Mouse (Mus musculus): ENCODE results near the gene Dus3l. TPM values are rescaled to one million over a fixed set of nuclear protein-coding genes. Genes with fewer than 3 reads are reported as not detected.

The Dus3l gene
- polyA plus RNA-seq, 1 experiment from 2014 or later, result 28.3 TPM

GRCm38 (mm10) chr17:56767531-56768135 lies 3.1 kb downstream of the Dus3l start:
- WGBS, result 91% methylated on average over 29 of the region's 29 CpGs
- Histone ChIP-seq H3K27ac (no peak overlapping the region), H3K27me3 (no peaks in the 10 kb centered on the region), H3K4me2 (no peak overlapping the region), H3K9me3 (replicated peaks) (no peaks in the 10 kb centered on the region), H3K36me3 (peaks cover 43% of the 10 kb centered on the region), H3K9ac (no peak overlapping the region), H3K4me1 (replicated peaks) (peaks cover 20% of the 10 kb centered on the region), H3K4me3 (no peak overlapping the region)
- ATAC-seq (replicated peaks; ENCODE audit: insufficient number of reproducible peaks, insufficient read depth, low FRiP score, low read depth), result no peak

DNA sequence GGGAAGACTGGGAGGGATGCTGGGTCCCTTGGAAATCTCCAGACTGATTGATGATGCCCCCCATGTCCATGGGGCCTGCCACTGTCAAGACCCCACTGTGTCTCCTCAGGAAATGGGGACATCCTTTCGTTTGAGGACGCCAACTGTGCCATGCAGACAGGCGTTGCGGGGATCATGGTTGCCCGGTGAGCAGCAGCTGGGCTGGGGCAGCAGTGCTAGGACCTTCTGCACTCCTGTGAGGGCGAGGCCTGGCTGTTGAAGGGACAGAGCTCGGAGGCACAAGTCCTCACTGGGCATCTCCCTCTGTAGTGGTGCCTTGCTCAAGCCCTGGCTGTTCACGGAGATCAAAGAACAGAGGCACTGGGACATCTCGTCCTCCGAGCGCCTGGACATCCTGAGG lies 4.4 kb downstream of the Dus3l start:
- 93% methylated on average over 11 of the region's 11 CpGs for WGBS
- H3K9ac ChIP-seq, result no peak overlapping the region
- no peaks in the 10 kb centered on the region for H3K27me3 ChIP-seq
- H3K4me3 ChIP-seq, result no peak overlapping the region
- no peak overlapping the region for H3K4me2 ChIP-seq
- no peak overlapping the region for H3K27ac ChIP-seq
- peaks cover 43% of the 10 kb centered on the region for H3K36me3 ChIP-seq
- ATAC-seq (replicated peaks; ENCODE audit: insufficient number of reproducible peaks, insufficient read depth, low FRiP score, low read depth), result no peak
- H3K9me3 ChIP-seq (replicated peaks), result no peaks in the 10 kb centered on the region
- peaks cover 11% of the 10 kb centered on the region for H3K4me1 ChIP-seq (replicated peaks)

DNA sequence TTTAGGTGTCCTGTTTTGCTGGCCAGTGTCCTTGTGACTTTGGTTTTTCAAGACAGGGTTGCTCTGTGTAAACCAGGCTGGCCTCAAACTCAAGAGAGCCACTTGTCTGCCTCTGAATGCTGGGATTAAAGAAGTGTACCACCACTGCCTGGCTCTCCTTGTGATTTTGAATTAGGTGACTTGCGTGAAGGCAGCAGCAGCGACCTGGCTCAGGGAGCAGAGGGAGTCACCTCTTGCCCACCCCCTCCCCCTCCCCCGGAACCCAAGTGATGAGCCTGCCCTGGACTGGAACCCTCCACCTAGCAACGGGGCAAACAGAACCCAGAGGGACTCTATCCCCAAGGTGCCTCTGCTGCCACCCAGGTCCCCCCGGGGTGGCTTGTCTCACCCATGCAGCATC lies 5.4 kb downstream of the Dus3l start, which contains the start of gene Prr22:
Prr22 (plus strand) TSS at position 301 of the 400 bp plus-strand sequence.
- no peaks in the 10 kb centered on the region for H3K27me3 ChIP-seq
- 86% methylated on average over 5 of the region's 5 CpGs for WGBS
- H3K9me3 ChIP-seq (replicated peaks), result no peaks in the 10 kb centered on the region
- no peak within 1 kb of the TSS for H3K9ac ChIP-seq
- no peak for ATAC-seq (replicated peaks; ENCODE audit: insufficient number of reproducible peaks, insufficient read depth, low FRiP score, low read depth)
- H3K4me2 ChIP-seq, result no peak within 1 kb of the TSS
- H3K4me1 ChIP-seq (replicated peaks), result peaks cover 14% of the 10 kb centered on the region
- peaks cover 43% of the 10 kb centered on the region for H3K36me3 ChIP-seq
- H3K4me3 ChIP-seq, result no peak within 1 kb of the TSS
- H3K27ac ChIP-seq, result no peak within 1 kb of the TSS

- no peak overlapping the region for H3K4me3 ChIP-seq
- no peaks in the 10 kb centered on the region for H3K27me3 ChIP-seq
- H3K4me1 ChIP-seq (replicated peaks), result peaks cover 28% of the 10 kb centered on the region
- H3K9ac ChIP-seq, result no peak overlapping the region
- H3K4me2 ChIP-seq, result no peak overlapping the region
- no peak for ATAC-seq (replicated peaks; ENCODE audit: insufficient number of reproducible peaks, insufficient read depth, low FRiP score, low read depth)
- no peak overlapping the region for H3K27ac ChIP-seq
- H3K9me3 ChIP-seq (replicated peaks), result no peaks in the 10 kb centered on the region
- WGBS, result 92% methylated on average over 11 of the region's 11 CpGs
- peaks cover 6% of the 10 kb centered on the region for H3K36me3 ChIP-seq
These were observed 13.0 kb downstream of the Dus3l start for GRCm38 (mm10) chr17:56777568-56777967.

GRCm38 (mm10) chr17:56778779-56779362 lies 14.3 kb downstream of the Dus3l start:
- H3K9ac ChIP-seq, result peak overlapping the region; percentile 7; the same call in 1 of the 2 replicates
- no peaks in the 10 kb centered on the region for H3K9me3 ChIP-seq (replicated peaks)
- H3K27me3 ChIP-seq, result no peaks in the 10 kb centered on the region
- no peak overlapping the region for H3K4me3 ChIP-seq
- WGBS, result 28% methylated on average over 3 of the region's 3 CpGs
- H3K4me1 ChIP-seq (replicated peaks), result peaks cover 28% of the 10 kb centered on the region
- peak overlapping the region; percentile 74 for H3K27ac ChIP-seq
- H3K36me3 ChIP-seq, result peaks cover 6% of the 10 kb centered on the region
- H3K4me2 ChIP-seq, result no peak overlapping the region
- peak; percentile 69 for ATAC-seq (replicated peaks; ENCODE audit: insufficient number of reproducible peaks, insufficient read depth, low FRiP score, low read depth)

DNA sequence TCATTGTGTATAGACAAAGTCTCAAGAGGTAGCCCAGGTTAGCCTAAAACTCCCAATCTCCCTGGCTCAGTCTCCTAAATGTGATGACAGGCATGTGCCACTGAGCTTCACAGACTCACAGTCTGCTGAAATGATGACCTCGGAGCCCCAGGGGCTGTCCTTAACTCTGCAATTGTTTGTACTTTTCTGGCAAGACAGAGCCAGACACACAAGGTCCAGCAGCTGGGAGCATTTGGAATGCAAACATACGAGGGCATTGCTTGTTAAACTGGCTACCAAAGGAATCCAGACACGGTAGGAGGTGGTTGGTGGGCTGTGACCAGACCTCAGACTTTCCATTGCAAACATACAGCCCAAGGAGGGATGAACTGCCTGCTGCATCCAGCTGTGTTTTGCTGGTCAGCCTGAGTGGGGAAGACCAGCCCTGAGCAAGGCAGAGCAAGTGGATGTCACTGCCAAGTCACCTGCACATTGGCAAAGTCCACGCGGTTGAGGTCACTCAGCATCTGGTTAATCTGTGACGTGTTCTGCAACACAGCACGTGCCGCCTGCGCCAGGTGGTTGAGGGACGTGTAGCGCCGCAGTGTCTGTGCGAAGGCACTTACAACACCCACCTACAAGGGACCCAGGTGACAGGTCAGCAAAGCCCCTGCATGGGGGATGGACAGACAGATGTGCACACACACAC lies 15.9 kb downstream of the Dus3l start:
- 76% methylated on average over 13 of the region's 13 CpGs for WGBS
- H3K4me2 ChIP-seq, result no peak overlapping the region
- H3K4me1 ChIP-seq (replicated peaks), result peaks cover 21% of the 10 kb centered on the region
- no peaks in the 10 kb centered on the region for H3K27me3 ChIP-seq
- ATAC-seq (replicated peaks; ENCODE audit: insufficient number of reproducible peaks, insufficient read depth, low FRiP score, low read depth), result no peak
- no peak overlapping the region for H3K4me3 ChIP-seq
- no peaks in the 10 kb centered on the region for H3K9me3 ChIP-seq (replicated peaks)
- peaks cover 6% of the 10 kb centered on the region for H3K36me3 ChIP-seq
- peak overlapping the region; percentile 74; the same call in 1 of the 2 replicates for H3K27ac ChIP-seq
- H3K9ac ChIP-seq, result no peak overlapping the region

DNA sequence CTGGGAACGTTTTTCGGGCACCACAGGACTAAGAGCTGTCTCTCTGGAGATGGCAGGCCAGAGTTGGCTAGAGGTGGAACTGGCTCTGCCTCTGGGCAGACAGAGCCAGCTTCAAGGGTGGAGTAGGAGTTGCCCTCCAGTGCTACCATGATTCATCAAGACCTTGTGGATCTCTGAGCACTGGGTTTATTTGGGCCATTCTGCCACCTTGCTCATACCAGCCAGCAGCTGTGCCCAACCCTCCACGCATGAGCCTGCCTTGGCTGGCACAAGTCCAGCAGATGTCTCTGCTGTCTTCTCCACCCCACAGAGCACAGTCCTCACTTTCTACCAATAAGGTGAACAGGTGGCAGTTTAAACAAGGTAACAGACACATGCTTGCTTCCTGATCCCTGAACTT lies 24.3 kb downstream of the Dus3l start:
- WGBS, result 64% methylated on average over 3 of the region's 3 CpGs
- H3K4me3 ChIP-seq, result no peak overlapping the region
- H3K36me3 ChIP-seq, result no peaks in the 10 kb centered on the region
- H3K27ac ChIP-seq, result no peak overlapping the region
- H3K27me3 ChIP-seq, result no peaks in the 10 kb centered on the region
- ATAC-seq (replicated peaks; ENCODE audit: insufficient number of reproducible peaks, insufficient read depth, low FRiP score, low read depth), result no peak
- H3K9me3 ChIP-seq (replicated peaks), result no peaks in the 10 kb centered on the region
- H3K4me2 ChIP-seq, result no peak overlapping the region
- peaks cover 15% of the 10 kb centered on the region for H3K4me1 ChIP-seq (replicated peaks)
- H3K9ac ChIP-seq, result 0 out of 2 replicates have a peak overlapping the region, but pooled peaks have one; percentile 7

- WGBS, result 68% methylated on average over 6 of the region's 6 CpGs
- no peaks in the 10 kb centered on the region for H3K36me3 ChIP-seq
- no peak overlapping the region for H3K27ac ChIP-seq
- no peaks in the 10 kb centered on the region for H3K9me3 ChIP-seq (replicated peaks)
- no peak for ATAC-seq (replicated peaks; ENCODE audit: insufficient number of reproducible peaks, insufficient read depth, low FRiP score, low read depth)
- H3K4me3 ChIP-seq, result no peak overlapping the region
- no peaks in the 10 kb centered on the region for H3K27me3 ChIP-seq
- no peak overlapping the region for H3K9ac ChIP-seq
- peaks cover 15% of the 10 kb centered on the region for H3K4me1 ChIP-seq (replicated peaks)
- H3K4me2 ChIP-seq, result no peak overlapping the region
These were observed 24.7 kb downstream of the Dus3l start for GRCm38 (mm10) chr17:56789286-56789685.

DNA sequence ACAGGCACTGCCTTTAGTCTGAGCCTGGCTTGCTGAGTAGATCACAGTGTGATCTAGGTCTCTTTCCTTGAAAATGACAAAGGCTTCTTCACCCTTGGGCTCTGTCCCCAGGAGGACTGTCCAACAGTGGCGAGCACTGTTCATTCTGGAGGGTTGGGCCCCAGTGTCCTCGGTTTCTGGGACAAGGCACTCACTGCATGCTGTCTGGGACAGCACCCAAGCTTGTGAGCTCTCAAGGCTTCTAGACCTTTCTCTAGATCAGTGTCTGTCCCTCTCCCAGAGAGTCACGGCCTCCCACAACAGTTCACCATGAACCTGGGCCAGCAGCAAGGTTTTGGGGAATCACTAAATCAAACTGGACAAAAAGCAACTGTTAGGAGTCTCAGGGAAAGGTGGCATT lies 28.0 kb downstream of the Dus3l start:
- Histone ChIP-seq H3K9ac (no peak overlapping the region), H3K36me3 (no peaks in the 10 kb centered on the region), H3K9me3 (replicated peaks) (no peaks in the 10 kb centered on the region), H3K27ac (no peak overlapping the region), H3K4me3 (no peak overlapping the region), H3K4me2 (no peak overlapping the region), H3K4me1 (replicated peaks) (peaks cover 15% of the 10 kb centered on the region), H3K27me3 (no peaks in the 10 kb centered on the region)
- ATAC-seq (replicated peaks; ENCODE audit: insufficient number of reproducible peaks, insufficient read depth, low FRiP score, low read depth), result no peak
- WGBS, result 80% methylated on average over 3 of the region's 3 CpGs

- Histone ChIP-seq H3K27ac (no peak overlapping the region), H3K4me2 (no peak overlapping the region), H3K9ac (no peak overlapping the region), H3K4me3 (no peak overlapping the region), H3K36me3 (no peaks in the 10 kb centered on the region), H3K4me1 (replicated peaks) (peaks cover 9% of the 10 kb centered on the region), H3K9me3 (replicated peaks) (no peaks in the 10 kb centered on the region), H3K27me3 (no peaks in the 10 kb centered on the region)
- no peak for ATAC-seq (replicated peaks; ENCODE audit: insufficient number of reproducible peaks, insufficient read depth, low FRiP score, low read depth)
- 59% methylated on average over 6 of the region's 6 CpGs for WGBS
These were observed 29.2 kb downstream of the Dus3l start for GRCm38 (mm10) chr17:56793614-56794319.

DNA sequence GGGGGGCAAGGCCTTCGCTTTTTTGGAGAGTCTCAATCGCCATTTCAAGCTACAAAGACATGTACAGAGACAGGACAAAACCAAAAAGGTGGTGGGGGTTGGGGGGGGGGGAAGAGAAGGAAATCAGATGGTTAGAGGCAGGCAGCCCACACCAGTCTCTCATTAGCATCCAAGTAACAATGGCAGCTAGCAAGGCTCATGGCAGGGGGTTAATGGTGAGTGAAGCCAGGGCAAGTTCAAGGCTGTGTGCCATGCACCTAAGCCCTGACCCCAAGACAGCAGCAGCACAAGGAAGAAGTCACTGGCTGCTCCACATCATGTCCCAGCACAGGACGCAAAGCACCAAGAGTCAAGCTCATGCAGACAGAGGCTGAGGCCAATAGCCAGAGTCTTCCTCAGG lies 34.7 kb downstream of the Dus3l start:
- no peaks in the 10 kb centered on the region for H3K27me3 ChIP-seq
- no peaks in the 10 kb centered on the region for H3K4me1 ChIP-seq (replicated peaks)
- H3K9ac ChIP-seq, result no peak overlapping the region
- no peak overlapping the region for H3K27ac ChIP-seq
- peaks cover 5% of the 10 kb centered on the region; the same call in 1 of the 2 replicates for H3K36me3 ChIP-seq
- no peak for ATAC-seq (replicated peaks; ENCODE audit: insufficient number of reproducible peaks, insufficient read depth, low FRiP score, low read depth)
- WGBS, result 81% methylated on average over 3 of the region's 3 CpGs
- no peak overlapping the region for H3K4me3 ChIP-seq
- H3K9me3 ChIP-seq (replicated peaks), result no peaks in the 10 kb centered on the region
- H3K4me2 ChIP-seq, result no peak overlapping the region

Measured in heart, embryonic 15.5 days (tissue).